Mouse (Mus musculus) lung, postnatal 0 days (tissue): ENCODE data around the gene Wwc1.

Source experiments
- CTCF ChIP-seq: IDR thresholded peaks from 2 replicates; pipeline ENCODE4 v1.5.1; 2016; ENCODE audit warnings: antibody characterized with exemption, mild to moderate bottlenecking
- EP300 ChIP-seq: IDR thresholded peaks from 2 replicates; pipeline ENCODE4 v1.6.1; 2016; ENCODE audit warnings: antibody characterized with exemption, mild to moderate bottlenecking, control low read depth

- TF ChIP-seq CTCF, result no peak
- TF ChIP-seq EP300, result no peak
Observed at GRCm38 (mm10) chr11:35870961-35871360, 109.4 kb downstream of the Wwc1 start.
